Comparison of ENCODE assay signal across 10 mouse cellular contexts in genomic region chr5:140221016-140221650, GRCm38 (mm10).
A peak's percentile ranks its signal among the peaks of the same experiment; 100 is the strongest.
DNase-seq lines count a peak whose midpoint lies in the region; ATAC-seq and TF ChIP-seq lines count a peak whose summit lies in the region.
"Had no signal": no experiment of that assay in that cellular context is flagged by ENCODE, and none has a peak within 500 bp of the region (broad histone marks: within the 10 kb centered on the region; RNA-seq: fewer than 3 reads in every experiment).

No protein-coding gene starts in this region.

- H3K4me1 ChIP-seq in kidney, adult 2 months (ENCODE audit: control insufficient read depth, insufficient read depth, low read length): 0 out of 2 replicates have a peak, but pooled peaks cover 5% of the 10 kb centered on the region
- peaks cover 10% of the 10 kb centered on the region for H3K4me1 ChIP-seq in kidney, embryonic 16.5 days (ENCODE audit: insufficient read depth, low read length)
- H3K4me1 ChIP-seq in bone marrow, adult 2 months (ENCODE audit: control insufficient read depth, insufficient read depth, low read length): peaks cover 10% of the 10 kb centered on the region; the same call in 1 of the 2 replicates
- H3K4me1 ChIP-seq in forebrain, embryonic 10.5 days: peaks cover 58% of the 10 kb centered on the region

- no peak for ATAC-seq in kidney, embryonic 16.5 days (ENCODE audit: low FRiP score, low TSS enrichment)
- no peak for ATAC-seq in erythroblast, adult 5-6 weeks (replicated peaks; ENCODE audit: low FRiP score, poor library complexity, severe bottlenecking)

- 60% methylated on average over 3 of the region's 3 CpGs for WGBS in kidney, adult 2 months
- WGBS in kidney, embryonic 16.5 days: 67% methylated on average over 3 of the region's 3 CpGs
- 82% methylated on average over 3 of the region's 3 CpGs for WGBS in bone marrow, adult 2 months
- 90% methylated on average over 3 of the region's 3 CpGs for WGBS in forebrain, embryonic 10.5 days

- no peaks in the 10 kb centered on the region for H3K9me3 ChIP-seq in kidney, embryonic 16.5 days (ENCODE audit: low read length)
- H3K9me3 ChIP-seq in forebrain, embryonic 10.5 days: no peaks in the 10 kb centered on the region

- no peak overlapping the region for H3K27ac ChIP-seq in kidney, adult 2 months (ENCODE audit: insufficient read depth, low read depth, low read length)
- H3K27ac ChIP-seq in kidney, embryonic 16.5 days (ENCODE audit: low read length): no peak overlapping the region
- 0 out of 2 replicates have a peak overlapping the region, but pooled peaks have one; percentile 18 for H3K27ac ChIP-seq in bone marrow, adult 2 months (ENCODE audit: control insufficient read depth, insufficient read depth, low read depth, low read length, poor library complexity)
- H3K27ac ChIP-seq in forebrain, embryonic 10.5 days: no peak overlapping the region

- no peak overlapping the region for H3K9ac ChIP-seq in kidney, embryonic 16.5 days (replicated peaks; ENCODE audit: low read length)
- H3K9ac ChIP-seq: lung, embryonic 14.5 days had no signal

- TF ChIP-seq POLR2A in kidney, adult 2 months (IDR thresholded peaks at IDR 0.05; ENCODE audit: low read depth, low read length): no peak
- TF ChIP-seq POLR2A in bone marrow, adult 2 months (IDR thresholded peaks at IDR 0.05; ENCODE audit: borderline replicate concordance, control insufficient read depth, low read depth, low read length): no peak

- H3K27me3 ChIP-seq in kidney, adult 2 months (replicated peaks; ENCODE audit: control insufficient read depth, insufficient read depth, low read length): no peaks in the 10 kb centered on the region
- H3K27me3 ChIP-seq in kidney, embryonic 16.5 days (ENCODE audit: insufficient read depth, low read length): no peaks in the 10 kb centered on the region
- H3K27me3 ChIP-seq in forebrain, embryonic 10.5 days (ENCODE audit: poor library complexity, severe bottlenecking): no peaks in the 10 kb centered on the region

- no peak overlapping the region for H3K4me3 ChIP-seq in kidney, adult 2 months (ENCODE audit: insufficient read depth, low read depth, low read length)
- H3K4me3 ChIP-seq in kidney, embryonic 16.5 days (ENCODE audit: low read length): no peak overlapping the region
- no peak overlapping the region for H3K4me3 ChIP-seq in bone marrow, adult 2 months (replicated peaks; ENCODE audit: control insufficient read depth, low read depth, low read length)
- H3K4me3 ChIP-seq in forebrain, embryonic 10.5 days: no peak overlapping the region

- no peak overlapping the region for H3K4me2 ChIP-seq in kidney, embryonic 16.5 days (replicated peaks; ENCODE audit: low read depth, low read length)
- H3K4me2 ChIP-seq: lung, embryonic 14.5 days had no signal

- TF ChIP-seq CTCF in kidney, adult 2 months (conservative IDR thresholded peaks at IDR 0.05; ENCODE audit: insufficient read depth, insufficient read length, low read depth, low read length): no peak
- no peak for TF ChIP-seq CTCF in bone marrow, adult 2 months (IDR thresholded peaks at IDR 0.05; ENCODE audit: control insufficient read depth, insufficient read depth, low read length)

- DNase-seq in kidney, adult 2 months: peak; percentile 70
- DNase-seq in adrenal gland, adult 2 months: peak; percentile 53
- DNase-seq in kidney, postnatal 36 days: peak; percentile 36 to 74
- DNase-seq in forebrain, embryonic 10.5 days (ENCODE audit: extremely low spot score, low spot score): no peak
- DNase-seq: lung, embryonic 14.5 days; right cerebral cortex, postnatal 25 days; thymus, postnatal 36 days had no signal

- no peaks in the 10 kb centered on the region for H3K36me3 ChIP-seq in kidney, adult 2 months (ENCODE audit: control insufficient read depth, insufficient read depth, low read length)
- H3K36me3 ChIP-seq in kidney, embryonic 16.5 days (ENCODE audit: insufficient read depth, low read length): no peaks in the 10 kb centered on the region
- H3K36me3 ChIP-seq in forebrain, embryonic 10.5 days (replicated peaks): no peaks in the 10 kb centered on the region
